Mouse (Mus musculus): ENCODE measurements at regions not wholly inside any gene's neighbourhood (a gene's known extent, or its start where the extent isn't known, plus 50 kb on each side); places are given as distances from the start of the nearest gene placed in this dataset.

DNA sequence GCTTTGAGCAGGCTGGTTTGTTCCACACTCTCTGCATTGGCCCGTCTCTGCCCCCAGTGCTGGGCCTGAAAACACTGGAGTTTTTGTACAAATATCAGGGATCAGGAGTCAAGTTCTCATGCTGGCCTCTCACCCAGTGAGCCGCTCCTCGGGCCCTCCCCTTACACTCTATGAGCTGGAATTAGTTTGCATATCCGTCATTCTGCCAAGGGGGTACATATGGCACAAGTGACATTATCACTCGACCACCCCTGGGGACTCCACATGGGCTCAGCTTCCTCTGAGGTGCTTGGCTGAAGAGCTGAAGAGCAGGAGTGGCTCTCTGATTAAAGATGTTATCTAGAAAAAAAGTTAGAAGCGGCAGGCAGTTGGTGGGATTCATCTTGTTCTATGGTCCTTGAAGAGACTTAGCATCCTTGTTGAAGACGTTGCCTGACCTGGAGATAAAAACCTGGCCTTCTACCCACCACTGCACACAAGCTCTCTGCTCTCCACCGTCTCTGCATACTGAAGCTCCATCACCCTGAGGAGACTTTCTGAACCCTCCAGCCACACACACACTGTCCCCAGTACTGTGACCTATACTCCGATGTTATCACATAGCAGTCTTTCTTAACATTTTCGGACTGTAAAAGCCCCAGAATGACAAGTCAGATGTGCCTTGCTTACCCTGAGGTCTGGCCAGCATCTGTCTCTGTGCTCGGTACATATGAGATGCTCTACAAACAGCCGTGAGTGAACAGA lies 144.2 kb downstream of the Setd4 start:
- no peak for ATAC-seq (replicated peaks; ENCODE audit: low FRiP score, low TSS enrichment, poor library complexity, severe bottlenecking)

DNA sequence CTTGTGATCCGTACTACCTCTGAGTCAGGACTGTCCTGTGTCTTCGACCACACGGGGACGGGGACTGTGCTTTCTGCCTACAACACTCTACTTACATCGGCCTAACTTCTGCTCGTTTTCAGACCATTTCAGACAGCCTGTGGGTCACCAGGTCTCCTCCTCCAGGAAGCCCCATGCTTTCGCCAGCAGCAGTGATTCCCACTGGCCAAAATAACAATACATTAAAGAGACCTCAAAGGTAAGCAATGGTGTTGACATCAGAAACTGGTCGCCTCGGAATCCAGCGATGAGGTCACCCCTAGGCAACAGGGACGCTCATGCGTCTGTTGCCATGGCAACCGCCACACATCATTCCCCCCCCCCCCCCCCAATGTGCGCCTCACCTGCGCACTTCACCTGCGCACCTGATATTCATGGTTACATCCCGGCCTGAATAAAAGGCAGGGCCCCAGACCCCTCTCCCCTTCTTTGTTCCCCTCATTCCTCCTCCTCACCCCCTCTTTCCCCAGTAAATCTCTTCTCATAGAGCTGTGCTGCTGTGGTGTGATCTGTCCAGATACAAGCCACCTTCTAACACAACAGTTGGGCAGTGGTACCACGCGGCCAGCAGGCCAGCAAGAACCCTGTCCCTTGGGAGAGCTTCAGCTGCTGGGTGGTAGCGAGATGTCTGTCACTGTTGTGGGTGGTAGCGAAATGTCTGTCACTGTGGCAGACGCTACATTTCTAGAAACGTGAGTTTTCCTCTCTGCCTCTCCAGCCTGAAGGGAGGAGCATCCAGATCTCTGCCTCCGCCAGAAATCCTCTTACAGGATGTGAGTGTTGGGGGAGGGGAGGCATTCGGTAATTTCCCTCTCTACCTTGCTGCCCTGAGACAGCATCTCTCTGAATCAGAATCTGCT lies 145.0 kb downstream of the Setd4 start:
- ATAC-seq (replicated peaks; ENCODE audit: low FRiP score, low TSS enrichment, poor library complexity, severe bottlenecking), result no peak

DNA sequence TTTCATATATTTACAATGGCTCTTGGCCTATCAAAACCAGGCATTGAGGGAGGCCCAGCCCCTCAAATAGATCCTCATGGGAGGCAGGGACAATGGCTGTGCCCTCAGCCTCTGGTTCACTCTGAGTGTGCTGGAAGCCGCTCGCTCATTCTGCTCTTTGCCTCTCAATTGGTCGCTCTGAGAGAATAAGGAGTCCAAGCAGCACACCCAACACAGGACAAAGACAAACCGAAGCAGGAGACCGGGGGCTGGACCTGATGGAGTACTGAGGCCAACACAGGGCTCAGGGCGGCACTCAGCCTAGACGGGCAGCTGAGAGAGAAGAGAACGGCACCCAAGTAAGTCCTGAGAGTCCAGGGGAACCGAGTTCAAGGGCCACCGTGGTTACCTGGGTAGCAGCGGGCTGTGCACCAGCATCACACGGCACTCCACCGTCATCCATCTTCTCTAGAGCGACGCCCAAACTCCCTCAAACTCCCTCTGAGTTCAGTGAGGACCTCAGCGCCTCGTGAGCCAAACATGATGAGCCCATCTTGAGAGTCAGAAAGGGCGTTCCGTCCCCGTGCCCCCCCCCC lies 145.8 kb downstream of the Setd4 start:
- ATAC-seq (replicated peaks; ENCODE audit: low FRiP score, low TSS enrichment, poor library complexity, severe bottlenecking), result no peak

DNA sequence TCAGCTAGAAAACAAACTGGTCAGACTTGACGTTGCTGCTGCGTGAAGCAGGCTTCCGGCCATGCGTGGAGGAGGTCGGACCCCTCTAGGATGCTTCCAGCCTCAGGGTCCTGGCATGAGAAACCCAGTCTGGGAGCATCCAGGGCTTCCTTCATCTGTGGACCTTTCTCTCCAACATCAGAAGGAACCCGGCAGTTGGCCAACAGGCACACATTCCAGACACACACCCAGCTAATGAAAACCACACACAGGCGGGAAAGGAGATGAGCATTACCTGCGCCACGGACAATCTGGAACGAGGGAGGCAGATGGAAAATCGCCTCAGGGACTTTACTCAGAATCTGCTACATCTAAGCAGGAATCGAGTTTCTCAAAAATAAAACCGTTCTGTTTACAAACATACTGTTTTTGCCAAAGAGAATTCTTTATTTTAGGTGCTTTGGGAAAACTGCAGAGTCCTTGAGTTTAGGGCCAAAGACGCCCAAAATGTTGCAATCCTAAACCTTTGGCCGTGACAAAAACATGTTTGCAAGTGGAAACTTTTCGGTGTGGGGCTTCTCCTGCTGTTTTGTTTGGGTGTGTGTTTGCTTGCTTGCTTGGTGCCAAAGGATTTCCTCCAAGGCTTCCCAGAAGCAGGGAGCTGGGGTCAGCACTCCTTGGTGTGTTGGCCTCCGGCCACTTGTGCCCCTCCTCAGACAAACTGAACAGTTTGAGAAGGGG lies 147.0 kb downstream of the Setd4 start:
- ATAC-seq (replicated peaks; ENCODE audit: low FRiP score, low TSS enrichment, poor library complexity, severe bottlenecking), result no peak

DNA sequence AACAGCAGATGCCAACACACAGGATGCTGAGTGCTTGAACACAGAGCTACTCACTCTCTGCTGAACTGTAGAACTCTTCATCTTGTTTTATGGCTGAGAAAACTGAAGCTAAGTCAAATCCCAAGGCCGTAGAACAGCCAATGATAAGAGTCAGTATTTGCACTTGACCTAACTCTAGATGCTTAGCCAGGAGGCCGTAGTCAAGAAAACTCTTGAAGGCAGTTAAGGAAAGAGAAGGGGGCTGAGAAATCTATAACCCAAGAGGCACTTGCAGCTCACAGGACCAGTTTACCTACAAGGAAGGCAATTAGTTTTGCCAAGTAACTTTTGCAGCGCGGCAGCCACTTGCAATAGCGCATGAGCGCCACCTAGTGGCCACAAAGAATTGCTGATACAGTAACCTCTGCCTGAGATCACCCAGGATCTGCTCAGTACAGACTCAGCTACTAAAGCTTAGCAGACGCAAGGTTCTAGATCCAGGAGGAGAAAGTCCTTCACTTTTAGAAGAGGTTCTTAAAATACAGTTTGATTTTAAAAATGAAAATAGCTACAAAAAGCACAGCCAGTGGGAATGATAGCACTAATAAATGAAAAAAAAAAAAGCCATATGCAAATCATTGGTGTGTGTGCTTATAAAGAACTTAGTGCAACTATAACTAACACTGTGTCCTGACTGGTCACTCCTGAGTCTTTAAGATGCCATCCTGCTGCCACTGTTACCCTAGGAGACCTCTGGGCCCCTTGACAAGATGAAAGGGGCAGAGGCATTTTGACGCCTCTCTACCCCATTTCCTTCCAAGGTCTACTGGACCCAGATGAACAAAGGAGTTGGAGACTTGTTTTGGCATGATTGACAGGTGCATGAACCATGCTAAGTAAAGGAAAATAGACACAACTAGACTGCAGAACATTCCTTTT lies 149.5 kb downstream of the Setd4 start:
- ATAC-seq (replicated peaks; ENCODE audit: low FRiP score, low TSS enrichment, poor library complexity, severe bottlenecking), result peak; percentile 75

DNA sequence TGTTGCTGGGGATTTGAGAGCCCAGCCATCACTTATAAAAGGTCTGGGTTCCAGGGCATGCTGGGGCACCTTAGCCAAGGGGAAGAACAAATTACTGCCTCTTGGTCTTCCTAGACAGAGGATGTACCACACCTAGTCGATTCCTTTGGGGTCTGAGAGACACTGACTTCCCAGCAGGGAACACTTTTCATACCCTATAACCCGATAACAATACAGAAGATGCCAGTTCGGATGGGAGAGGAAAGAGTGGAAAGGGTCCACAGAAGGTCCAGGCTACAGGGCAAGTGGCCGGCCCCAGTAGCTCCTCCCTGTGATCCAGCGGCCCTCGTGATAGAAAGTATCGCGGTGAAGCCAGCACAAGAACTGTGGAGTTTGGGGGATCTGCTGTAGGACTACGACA lies 150.8 kb downstream of the Setd4 start:
- no peak for ATAC-seq (replicated peaks; ENCODE audit: low FRiP score, low TSS enrichment, poor library complexity, severe bottlenecking)

DNA sequence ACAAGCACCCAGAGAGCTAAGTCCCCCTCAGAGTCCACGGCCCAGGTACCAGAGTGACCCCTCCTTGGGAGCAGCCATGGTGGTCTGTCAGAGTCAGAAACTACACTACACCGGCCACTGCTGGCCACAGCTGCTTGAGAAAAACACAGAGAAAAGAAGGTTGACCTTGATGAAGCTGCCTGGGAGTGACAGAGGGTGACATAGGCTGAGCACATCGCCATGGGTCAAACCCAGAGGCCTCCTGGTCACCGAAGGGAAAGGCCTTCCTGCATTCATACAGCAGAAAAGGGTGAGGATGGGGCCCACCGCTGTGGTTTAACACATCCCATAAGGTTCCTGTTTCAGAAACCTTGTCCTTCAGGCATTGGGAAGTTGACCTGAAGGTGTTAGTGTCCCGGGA lies 153.0 kb downstream of the Setd4 start:
- ATAC-seq (replicated peaks; ENCODE audit: low FRiP score, low TSS enrichment, poor library complexity, severe bottlenecking), result no peak

DNA sequence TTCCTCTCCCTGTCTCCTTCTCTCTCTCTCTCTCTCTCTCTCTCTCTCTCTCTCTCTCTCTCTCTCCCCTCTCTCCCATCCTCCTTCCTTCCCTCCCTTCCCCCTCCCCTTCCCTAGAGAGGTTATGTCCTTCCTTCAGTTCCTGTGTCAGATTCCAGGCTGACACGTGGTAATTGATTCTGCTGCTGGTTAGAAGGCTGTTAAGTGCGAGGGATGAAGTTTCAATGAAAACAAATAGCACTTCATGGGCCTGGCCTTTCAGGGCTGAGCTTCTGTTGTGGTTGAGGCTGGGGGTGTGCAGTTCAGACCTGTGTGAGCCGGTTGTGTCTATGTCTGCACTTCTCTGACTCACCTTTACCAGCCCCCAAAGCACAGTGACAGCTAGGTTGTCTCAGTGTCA lies 153.9 kb downstream of the Setd4 start:
- no peak for ATAC-seq (replicated peaks; ENCODE audit: low FRiP score, low TSS enrichment, poor library complexity, severe bottlenecking)

DNA sequence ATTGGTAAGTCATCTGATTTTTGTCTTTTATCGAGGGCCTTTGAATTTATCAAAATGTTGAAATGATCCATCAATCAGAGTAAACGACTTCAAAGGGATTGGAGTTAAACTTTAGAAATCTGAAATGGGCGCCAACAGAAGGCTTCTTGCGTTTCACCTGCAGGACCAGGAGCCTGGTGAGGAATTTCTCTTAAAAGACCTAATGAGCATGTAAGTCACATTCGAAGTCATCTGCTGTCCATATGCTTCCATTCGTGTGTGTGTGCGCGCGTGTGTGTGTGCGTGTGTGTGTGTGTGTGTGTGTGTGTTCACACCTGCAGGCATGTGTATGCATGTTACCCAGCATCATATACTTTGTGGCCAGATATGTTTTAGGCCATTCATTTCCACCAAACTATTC lies 155.7 kb downstream of the Setd4 start:
- no peak for ATAC-seq (replicated peaks; ENCODE audit: low FRiP score, low TSS enrichment, poor library complexity, severe bottlenecking)

DNA sequence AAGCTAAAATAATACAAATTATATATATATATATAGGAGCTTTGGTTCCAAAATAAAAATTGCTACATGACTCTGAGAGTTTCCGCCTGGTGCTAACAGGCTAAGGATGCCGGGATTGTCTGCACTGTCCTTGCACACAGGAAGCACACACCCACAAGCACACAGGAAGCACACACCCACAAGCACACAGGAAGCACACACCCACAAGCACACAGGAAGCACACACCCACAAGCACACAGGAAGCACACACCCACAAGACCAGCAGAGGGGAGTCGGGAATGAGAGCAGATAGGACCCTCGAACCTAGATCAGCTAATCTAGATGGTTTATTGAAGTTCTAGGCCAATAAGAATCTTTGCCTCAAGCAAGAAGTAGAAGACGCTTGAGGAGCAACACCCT lies 156.9 kb downstream of the Setd4 start:
- ATAC-seq (replicated peaks; ENCODE audit: low FRiP score, low TSS enrichment, poor library complexity, severe bottlenecking), result no peak

DNA sequence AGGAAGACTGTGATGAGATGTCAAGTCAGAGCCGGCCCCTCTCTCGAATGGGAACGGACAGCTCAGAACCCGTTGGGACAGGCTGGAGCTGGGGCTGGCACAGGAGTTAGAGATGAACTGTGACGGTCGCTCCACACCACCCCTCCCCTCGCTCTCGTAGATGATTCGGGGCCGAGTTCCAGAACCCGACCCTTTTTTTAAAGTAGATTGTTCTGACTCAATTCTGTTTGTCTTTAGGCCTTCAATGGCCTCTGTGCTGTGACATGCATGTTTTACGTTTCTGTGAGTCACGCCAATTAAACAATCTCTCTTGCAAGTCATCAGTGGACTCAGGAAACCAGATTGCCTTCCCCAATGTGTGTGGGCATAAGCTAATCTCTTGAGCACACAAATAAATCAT lies 157.7 kb downstream of the Setd4 start:
- no peak for ATAC-seq (replicated peaks; ENCODE audit: low FRiP score, low TSS enrichment, poor library complexity, severe bottlenecking)

DNA sequence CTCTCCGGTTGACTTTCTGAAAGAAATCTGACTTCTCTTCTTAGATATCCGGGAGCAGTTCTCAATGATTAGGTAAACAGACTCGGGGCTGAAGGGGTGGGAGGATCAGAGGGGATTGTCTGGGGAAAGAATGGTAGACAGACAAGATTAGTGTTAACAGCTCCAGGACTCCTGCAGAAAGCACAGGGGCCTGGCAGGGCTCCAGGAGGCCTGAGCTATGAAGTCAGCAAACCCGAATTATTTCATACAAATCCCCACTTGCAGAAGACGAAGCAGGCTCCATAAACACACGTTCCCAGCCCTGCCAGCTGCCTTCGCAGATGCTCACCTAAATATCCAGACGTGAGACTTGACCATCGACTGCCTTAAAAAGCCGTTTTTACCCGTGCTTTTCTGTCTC lies 161.0 kb downstream of the Setd4 start:
- no peak for ATAC-seq (replicated peaks; ENCODE audit: low FRiP score, low TSS enrichment, poor library complexity, severe bottlenecking)

DNA sequence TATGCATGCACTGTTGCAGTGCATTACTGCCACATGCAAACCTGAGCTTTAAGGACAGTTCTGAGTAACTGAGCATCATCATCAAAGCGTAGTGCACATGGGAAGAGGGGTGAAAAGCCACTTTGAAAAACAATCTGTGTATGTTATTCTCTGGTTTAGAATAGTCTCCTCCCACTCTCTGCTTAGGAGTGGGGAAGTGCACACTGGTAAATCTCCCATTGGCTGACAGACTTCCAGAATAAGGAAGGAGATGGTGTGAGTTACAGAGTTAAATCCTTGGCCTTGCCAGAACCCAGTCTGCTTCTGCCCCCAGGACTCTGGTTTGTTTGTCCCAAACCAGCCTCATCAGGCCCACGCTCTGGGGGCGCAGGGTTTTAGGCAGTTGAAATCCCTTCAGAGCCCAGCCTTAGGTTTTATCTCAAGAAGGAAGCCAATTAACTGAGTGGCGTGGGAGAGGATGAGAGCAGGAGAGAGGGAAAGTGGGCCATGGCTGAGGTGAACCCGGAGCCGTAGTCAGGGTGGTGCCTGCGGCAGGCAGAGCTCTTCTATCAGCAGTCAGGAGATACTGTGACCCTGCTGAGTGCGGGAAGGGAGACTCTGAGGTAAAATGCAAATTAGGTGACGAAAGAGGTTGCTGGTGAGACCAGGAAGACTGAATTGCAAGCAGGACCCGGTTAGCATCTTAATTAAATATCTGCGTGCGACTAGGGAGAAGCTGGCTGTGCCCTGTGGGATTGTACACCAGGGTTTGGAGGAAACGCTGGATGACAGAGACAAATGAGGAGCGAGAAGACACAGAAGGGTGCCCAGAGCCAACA lies 166.0 kb downstream of the Setd4 start:
- no peak for ATAC-seq (replicated peaks; ENCODE audit: low FRiP score, low TSS enrichment, poor library complexity, severe bottlenecking)

DNA sequence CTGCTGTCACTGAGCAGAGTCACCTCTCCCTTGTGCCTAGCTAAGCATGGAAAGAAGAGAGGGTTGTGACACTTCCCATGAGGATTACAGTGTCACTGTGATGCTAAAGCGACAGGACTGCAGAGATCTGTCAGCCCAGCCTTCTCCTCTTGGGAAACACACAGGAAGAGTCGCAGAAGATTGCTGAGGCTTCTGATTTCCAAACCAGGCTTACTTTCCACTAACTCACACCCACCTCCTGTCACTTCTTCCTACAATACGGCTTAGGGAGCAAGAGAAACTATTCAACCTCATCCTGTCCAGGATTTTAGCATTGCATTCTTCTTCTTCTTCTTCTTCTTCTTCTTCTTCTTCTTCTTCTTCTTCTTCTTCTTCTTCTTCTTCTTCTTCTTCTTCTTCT lies 167.1 kb downstream of the Setd4 start:
- ATAC-seq (replicated peaks; ENCODE audit: low FRiP score, low TSS enrichment, poor library complexity, severe bottlenecking), result no peak

DNA sequence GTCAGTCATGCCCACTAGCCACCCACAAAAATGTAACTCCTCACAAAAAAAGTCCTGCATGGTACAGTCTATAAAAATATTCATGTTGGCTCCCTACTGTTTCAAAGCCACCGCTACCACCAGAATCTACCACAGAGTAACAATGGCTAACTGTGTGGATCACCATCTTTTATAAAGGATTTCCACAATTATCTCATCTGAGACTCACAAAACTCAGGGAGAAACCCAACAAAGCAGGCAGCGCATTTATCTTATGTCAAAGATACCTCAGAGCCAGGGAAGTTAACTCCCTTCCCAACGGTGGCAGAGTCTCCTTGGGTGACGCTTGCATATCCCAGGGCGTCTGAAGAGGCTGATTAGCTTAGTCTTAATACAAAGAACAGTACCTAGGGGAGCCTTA lies 172.5 kb downstream of the Setd4 start:
- no peak for ATAC-seq (replicated peaks; ENCODE audit: low FRiP score, low TSS enrichment, poor library complexity, severe bottlenecking)

DNA sequence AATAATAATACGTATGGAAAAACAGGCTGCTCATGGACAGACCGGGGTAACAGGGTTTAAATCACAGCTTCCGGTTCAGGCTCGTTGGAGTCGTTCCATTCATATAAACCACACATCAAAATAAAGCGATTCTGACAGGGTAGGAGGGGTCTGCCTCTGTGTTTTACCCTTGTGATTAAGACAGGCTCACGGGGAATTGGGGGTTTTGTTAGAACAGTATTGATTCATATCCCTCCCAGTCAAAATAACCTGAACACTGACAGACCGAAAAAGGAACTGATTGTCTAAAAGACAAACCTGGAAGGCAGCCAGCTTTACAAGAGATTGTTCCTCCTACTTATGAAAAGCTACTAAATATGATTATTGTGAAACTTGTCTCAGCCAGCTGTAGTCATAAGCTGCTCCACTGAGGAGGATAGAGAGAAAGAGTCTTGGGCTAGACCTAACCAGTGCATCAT lies 174.5 kb downstream of the Setd4 start:
- no peak for ATAC-seq (replicated peaks; ENCODE audit: low FRiP score, low TSS enrichment, poor library complexity, severe bottlenecking)

DNA sequence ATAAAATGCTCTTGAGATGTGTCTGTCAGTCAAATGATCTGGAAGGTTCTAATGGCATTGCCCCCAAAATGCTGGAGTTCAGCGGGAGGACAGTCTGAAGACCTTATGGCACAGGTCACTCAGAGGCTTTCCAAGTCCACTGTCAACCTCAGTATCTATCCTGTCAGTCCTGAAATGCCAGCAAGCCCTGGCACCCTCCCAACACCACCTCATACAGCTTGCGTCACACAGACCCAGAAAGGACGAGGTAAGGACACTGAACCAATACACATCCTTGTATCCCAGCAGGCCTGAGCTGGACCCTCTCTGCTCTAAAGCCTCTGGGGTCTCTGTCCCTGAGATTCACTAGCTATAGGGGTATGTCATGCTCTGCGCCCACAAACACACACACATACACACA lies 176.6 kb downstream of the Setd4 start:
- ATAC-seq (replicated peaks; ENCODE audit: low FRiP score, low TSS enrichment, poor library complexity, severe bottlenecking), result no peak

DNA sequence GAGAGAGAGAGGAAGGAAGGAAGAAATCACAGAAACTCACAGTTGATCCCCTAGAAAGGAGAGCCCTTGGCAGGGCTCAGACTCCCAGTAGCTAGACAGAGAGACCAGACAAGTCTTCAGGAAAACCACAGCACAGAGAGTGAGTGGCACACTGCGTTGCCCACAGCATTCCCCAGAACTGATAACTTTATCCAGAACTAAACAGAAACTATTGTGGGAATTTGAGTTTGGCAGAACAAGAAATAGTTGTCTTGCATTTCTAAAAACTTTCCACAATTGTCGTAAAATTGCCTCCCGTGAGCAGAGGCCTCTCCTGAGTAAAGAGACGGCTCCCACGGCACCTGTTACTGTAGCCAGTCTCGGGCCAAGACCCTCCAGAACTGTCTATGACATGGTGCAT lies 178.1 kb downstream of the Setd4 start:
- no peak for ATAC-seq (replicated peaks; ENCODE audit: low FRiP score, low TSS enrichment, poor library complexity, severe bottlenecking)
